Mouse (Mus musculus): Measurements from ENCODE around the gene Dnmt1. TPM values are rescaled to one million over a fixed set of nuclear protein-coding genes. Genes with fewer than 3 reads are reported as not detected.

Gene Dnmt1
- total and polyA plus RNA-seq, 3 experiments = 89.9 to 145 (median 121) TPM

GRCm38 (mm10) chr9:20987953-20988352 lies 28.3 kb upstream of the Dnmt1 start:
- Histone ChIP-seq H3K9ac (ENCODE audit: insufficient read depth, low read depth) (no peak overlapping the region), H3K79me2 (replicated peaks; ENCODE audit: control insufficient read depth, extremely low read depth, insufficient read depth, poor library complexity, severe bottlenecking) (no peaks in the 10 kb centered on the region), H3K27me3 (replicated peaks) (no peaks in the 10 kb centered on the region), H3K36me3 (replicated peaks in 1 of 2; ENCODE audit: control insufficient read depth in 1 of 2, insufficient read depth in 1 of 2, low read length in 1 of 2) (no peaks in the 10 kb centered on the region), H3K9me3 (replicated peaks; ENCODE audit: low read length) (no peaks in the 10 kb centered on the region), H3K4me1 (ENCODE audit: control insufficient read depth in 1 of 2, insufficient read depth in 2 of 2) (peaks cover 11 to 42% of the 10 kb centered on the region in 2 experiments; a peak in 3 of 4 replicates), H3K4me2 (ENCODE audit: insufficient read depth, low read depth, poor library complexity, severe bottlenecking) (peak overlapping the region; percentile 11; the same call in 1 of the 2 replicates), H3K27ac (ENCODE audit: insufficient read depth, low read depth) (no peak overlapping the region), H3K4me3 (replicated peaks in 1 of 3; ENCODE audit: low read depth in 2 of 3, low read length in 2 of 3, poor library complexity in 1 of 3) (no peak overlapping the region)
- in situ Hi-C loops (cut with MboI; ENCODE audit: low pct_ligation_motif_present, low pct_unique_long_range_greater_than_20kb, low sequenced_read_pairs) = no loop called here
- dilution Hi-C loops (cut with MboI; ENCODE audit: extremely low pct_ligation_motif_present, extremely low pct_unique_long_range_greater_than_20kb, low sequenced_read_pairs) = no loop called here
- TF ChIP-seq JUN (IDR thresholded peaks at IDR 0.05; ENCODE audit: insufficient read depth, low read depth, low read length) (no peak), CHD2 (IDR thresholded peaks at IDR 0.05; ENCODE audit: low read length) (peak; percentile 73), HCFC1 (IDR thresholded peaks at IDR 0.05; ENCODE audit: low read depth, low read length) (no peak), E2F4 (IDR thresholded peaks at IDR 0.05; ENCODE audit: insufficient replicate concordance, low read depth, low read length) (no peak), PAX5 (IDR thresholded peaks at IDR 0.05; ENCODE audit: low read length) (no peak), MAFK (IDR thresholded peaks at IDR 0.05; ENCODE audit: insufficient replicate concordance, low read length) (peak; percentile 68), MXI1 (IDR thresholded peaks at IDR 0.05; ENCODE audit: low read depth, low read length) (no peak), BHLHE40 (IDR thresholded peaks at IDR 0.05; ENCODE audit: low read depth, low read length) (peak; percentile 44; the same call in 1 of the 2 replicates), CTCF (conservative IDR thresholded peaks at IDR 0.05 in 1 of 2, IDR thresholded peaks at IDR 0.05 in 1 of 2; ENCODE audit: low read depth in 2 of 2, low read length in 2 of 2) (no peak), IRF4 (IDR thresholded peaks at IDR 0.05; ENCODE audit: low read depth, low read length) (0 out of 2 replicates have a peak, but pooled peaks have one; percentile 12), EP300 (IDR thresholded peaks at IDR 0.05; ENCODE audit: low read length) (peak; percentile 76), KAT2A (IDR thresholded peaks at IDR 0.05; ENCODE audit: insufficient replicate concordance, low read length) (no peak), USF2 (conservative IDR thresholded peaks at IDR 0.05; ENCODE audit: low read depth, low read length) (no peak), ZKSCAN1 (IDR thresholded peaks at IDR 0.05; ENCODE audit: borderline replicate concordance, low read depth, low read length) (no peak), POLR2A (IDR thresholded peaks at IDR 0.05; ENCODE audit: low read depth, low read length) (no peak), SIN3A (IDR thresholded peaks at IDR 0.05; ENCODE audit: low read length) (peak; percentile 28; the same call in 1 of the 2 replicates), MYC (IDR thresholded peaks at IDR 0.05; ENCODE audit: low read depth, low read length) (0 out of 2 replicates have a peak, but pooled peaks have one; percentile 47), CHD1 (IDR thresholded peaks at IDR 0.05; ENCODE audit: low read depth, low read length) (no peak), SMC3 (IDR thresholded peaks at IDR 0.05; ENCODE audit: low read depth, low read length) (no peak), ETS1 (conservative IDR thresholded peaks at IDR 0.05; ENCODE audit: low read depth, low read length) (peak; percentile 54; the same call in 1 of the 2 replicates), POLR2AphosphoS2 (IDR thresholded peaks at IDR 0.05; ENCODE audit: low read depth, low read length) (no peak), ZMIZ1 (IDR thresholded peaks at IDR 0.05; ENCODE audit: low read depth, low read length) (no peak), ELF1 (IDR thresholded peaks at IDR 0.05; ENCODE audit: low read depth, low read length) (no peak), NRF1 (IDR thresholded peaks at IDR 0.05; ENCODE audit: low read depth, low read length) (no peak), MAX (IDR thresholded peaks at IDR 0.05; ENCODE audit: low read length) (no peak), NELFE (IDR thresholded peaks at IDR 0.05; ENCODE audit: low read depth, low read length) (no peak), RCOR1 (conservative IDR thresholded peaks at IDR 0.05; ENCODE audit: low read depth, low read length) (no peak), ZC3H11A (IDR thresholded peaks at IDR 0.05; ENCODE audit: low read depth, low read length) (no peak), RAD21 (IDR thresholded peaks at IDR 0.05; ENCODE audit: low read depth, low read length) (no peak), MAZ (IDR thresholded peaks at IDR 0.05; ENCODE audit: low read depth, low read length) (0 out of 2 replicates have a peak, but pooled peaks have one; percentile 43), ZNF384 (IDR thresholded peaks at IDR 0.05; ENCODE audit: low read depth, low read length) (no peak), USF1 (IDR thresholded peaks at IDR 0.05; ENCODE audit: low read depth, low read length) (no peak), UBTF (IDR thresholded peaks at IDR 0.05; ENCODE audit: low read depth, low read length) (no peak), MEF2A (IDR thresholded peaks at IDR 0.05; ENCODE audit: borderline replicate concordance, low read depth, low read length) (no peak), JUND (conservative IDR thresholded peaks at IDR 0.05; ENCODE audit: low read depth, low read length) (no peak), TBP (conservative IDR thresholded peaks at IDR 0.05; ENCODE audit: low read depth, low read length) (no peak), TCF12 (IDR thresholded peaks at IDR 0.05; ENCODE audit: low read depth, low read length) (peak; percentile 85), GABPA (IDR thresholded peaks at IDR 0.05; ENCODE audit: insufficient replicate concordance, low read depth, low read length) (no peak)
- DNase-seq (ENCODE audit: extremely low read depth) = peak; percentile 71

All from CH12.LX (cell line).